Mouse (Mus musculus) E14TG2a.4 (cell line): Measurements from ENCODE around the gene Olfr283.
"Not testable (repeated sequence)": the region's sequence is repeated elsewhere in the genome, so short reads cannot be mapped to it uniquely, and the experiment has no call there.

Source experiments
- CTCF ChIP-seq: conservative IDR thresholded peaks from 2 replicates; pipeline ENCODE4 v1.5.1; 2014; ENCODE audit warnings: low read length
- NANOG ChIP-seq: IDR thresholded peaks from 2 replicates; pipeline ENCODE4 v1.6.1; 2014; ENCODE audit warnings: borderline replicate concordance, low read length, mixed read lengths

GRCm38 (mm10) chr15:98416802-98417201 is 36.1 kb upstream of the Olfr283 start:
- not testable (repeated sequence) for TF ChIP-seq CTCF, NANOG
